Mouse (Mus musculus) midbrain, postnatal 0 days (tissue): Measurements from ENCODE around the gene Amh. TPM values are rescaled to one million over a fixed set of nuclear protein-coding genes. Genes with fewer than 3 reads are reported as not detected.

Source experiments
- ATAC-seq: fragments of 200-750 bp; cut with Nextera tagmentation; 2 replicates; pipeline ENCODE4 v1.8.0; 2017; ENCODE audit warnings: moderate number of reproducible peaks, mild to moderate bottlenecking, moderate TSS enrichment, moderate library complexity; ENCODE audit not compliant: low FRiP score
- DNase-seq: peaks from one replicate; pipeline ENCODE4 v3.0.0-alpha.2; 2015; ENCODE audit warnings: low spot score
- H3K27ac ChIP-seq: fragments of 300-500 bp; sonication (generic); 2 replicates; pipeline ENCODE4 v1.5.1; 2014; ENCODE audit warnings: low read depth, mild to moderate bottlenecking, low read length, mixed read lengths
- H3K27me3 ChIP-seq: fragments of 300-500 bp; sonication (generic); 2 replicates; pipeline ENCODE4 v1.6.1; 2014; ENCODE audit warnings: low read length, control low read depth, mixed read lengths; ENCODE audit not compliant: insufficient read depth
- H3K36me3 ChIP-seq: fragments of 300-500 bp; sonication (generic); 2 replicates; pipeline ENCODE4 v1.6.1; 2014; ENCODE audit warnings: low read length, control low read depth, mixed read lengths; ENCODE audit not compliant: insufficient read depth
- H3K4me1 ChIP-seq: fragments of 300-500 bp; sonication (generic); 2 replicates; pipeline ENCODE4 v1.6.1; 2014; ENCODE audit warnings: mild to moderate bottlenecking, control low read depth, antibody characterized with exemption, low read length, mixed read lengths; ENCODE audit not compliant: insufficient read depth
- H3K4me2 ChIP-seq: fragments of 300-500 bp; sonication (generic); 2 replicates; pipeline ENCODE4 v1.6.1; 2014; ENCODE audit warnings: low read depth, mild to moderate bottlenecking, low read length, mixed read lengths; ENCODE audit not compliant: poor library complexity, severe bottlenecking
- H3K4me3 ChIP-seq: fragments of 300-500 bp; sonication (generic); 2 replicates; pipeline ENCODE4 v1.5.1; 2014; ENCODE audit warnings: low read depth, mild to moderate bottlenecking, low read length, moderate library complexity
- H3K9ac ChIP-seq: fragments of 300-500 bp; sonication (generic); replicated peaks from 2 replicates; pipeline ENCODE4 v1.6.1; 2014; ENCODE audit warnings: mild to moderate bottlenecking, low read length, moderate library complexity, mixed read lengths; ENCODE audit not compliant: poor library complexity, severe bottlenecking
- H3K9me3 ChIP-seq: fragments of 300-500 bp; sonication (generic); 2 replicates; pipeline ENCODE4 v1.6.1; 2016; ENCODE audit warnings: low read length, control low read depth
- CTCF ChIP-seq: IDR thresholded peaks from 2 replicates; pipeline ENCODE4 v1.5.1; 2016; ENCODE audit warnings: antibody characterized with exemption, mild to moderate bottlenecking
- WGBS: fragments of 180-500 bp; shearing (Covaris S2); extraction: QIAGEN DNeasy Blood & Tissue Kit; methylation state at CpG from one replicate; pipeline ENCODE4 v1.1.7; 2014; 5-methylcytosine and 5-hydroxymethylcytosine counted together
- polyA plus RNA-seq: library from polyadenylated mRNA; unstranded; fragments of >200 nt; fragmentation: Nextera tagmentation; extraction: Ambion mirVana; gene quantifications from 2 replicates; pipeline ENCODE4 v1.2.1, GENCODE M21; 2015
- total RNA-seq: library from RNA; depleted of rRNA; stranded (reverse); fragments of >200 nt; gene quantifications from 2 replicates; pipeline ENCODE4 v1.2.3, GENCODE M21; 2014

Amh gene
- total and polyA plus RNA-seq, 2 experiments from 2014 or later = 0.82 TPM; not detected in 1

DNA sequence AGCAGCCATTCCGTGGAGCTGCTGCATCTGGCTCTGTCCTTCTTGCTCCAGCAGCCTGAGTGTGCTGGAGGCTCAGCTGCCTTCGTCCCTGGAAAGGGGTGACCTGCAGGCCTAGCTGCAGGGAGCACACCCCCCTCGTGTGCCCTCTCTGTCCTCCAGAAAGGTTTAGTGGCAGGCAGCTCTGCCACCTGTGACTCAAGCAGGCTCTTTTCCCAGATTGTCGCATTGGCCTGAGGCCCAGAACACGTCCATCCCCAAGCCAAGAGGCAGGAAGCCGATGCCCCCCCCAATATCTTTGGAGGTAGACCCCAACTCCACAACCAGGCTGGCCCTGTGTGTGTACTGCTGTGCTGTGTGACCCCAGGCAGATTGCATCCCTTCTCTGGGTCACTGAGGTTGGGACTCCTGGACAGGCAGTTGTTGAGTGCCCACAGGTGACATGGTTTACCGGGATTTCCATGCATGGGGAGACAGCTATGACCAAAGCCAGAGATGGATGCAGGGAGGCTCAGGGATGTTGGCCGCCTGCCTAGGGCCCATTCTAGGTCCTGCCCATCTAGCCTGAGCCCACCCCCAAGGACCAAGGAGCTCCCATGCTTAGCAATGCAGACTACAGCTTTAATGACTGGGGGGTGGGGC lies 40.1 kb downstream of the Amh start:
- ATAC-seq = no peak
- H3K27ac ChIP-seq = no peak overlapping the region
- no peak for TF ChIP-seq CTCF
- 51% methylated on average over 8 of the region's 8 CpGs for WGBS
- no peak overlapping the region for H3K4me3 ChIP-seq
- DNase-seq = no peak
- H3K4me1 ChIP-seq = no peaks in the 10 kb centered on the region
- H3K4me2 ChIP-seq = no peak overlapping the region
- H3K9ac ChIP-seq = no peak overlapping the region
- no peaks in the 10 kb centered on the region for H3K9me3 ChIP-seq
- H3K36me3 ChIP-seq = 0 out of 2 replicates have a peak, but pooled peaks cover 2% of the 10 kb centered on the region
- peaks cover 7% of the 10 kb centered on the region; the same call in 1 of the 2 replicates for H3K27me3 ChIP-seq

- no peak overlapping the region for H3K9ac ChIP-seq
- H3K36me3 ChIP-seq = 0 out of 2 replicates have a peak, but pooled peaks cover 2% of the 10 kb centered on the region
- no peak overlapping the region for H3K4me2 ChIP-seq
- ATAC-seq (no peak), DNase-seq (no peak)
- H3K4me1 ChIP-seq = no peaks in the 10 kb centered on the region
- no peak overlapping the region for H3K27ac ChIP-seq
- no peaks in the 10 kb centered on the region for H3K9me3 ChIP-seq
- TF ChIP-seq CTCF = no peak
- H3K27me3 ChIP-seq = peaks cover 7% of the 10 kb centered on the region; the same call in 1 of the 2 replicates
- no peak overlapping the region for H3K4me3 ChIP-seq
- WGBS = 80% methylated on average over 12 of the region's 12 CpGs
Measured at GRCm38 (mm10) chr10:80845732-80846131, 40.7 kb downstream of the Amh start.

DNA sequence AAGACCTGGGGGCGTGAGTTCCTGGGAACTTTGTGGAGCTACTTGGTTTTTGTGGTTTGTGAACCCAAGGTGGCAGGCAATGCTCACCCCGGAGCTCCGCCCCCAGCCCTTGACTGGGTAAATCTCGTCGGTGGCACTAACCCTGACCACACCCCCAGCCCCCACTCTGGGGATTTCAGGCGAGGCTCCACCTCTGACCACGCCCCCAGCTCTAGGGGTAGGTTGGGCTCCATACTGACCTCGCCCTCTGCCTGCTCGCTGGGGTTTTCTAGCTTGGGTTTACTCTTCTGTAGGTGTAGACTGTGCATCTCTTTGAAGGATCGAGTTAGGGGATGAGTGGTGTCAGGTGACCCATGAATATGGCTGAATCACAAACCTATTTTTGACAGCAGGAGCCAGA lies 43.5 kb downstream of the Amh start:
- peaks cover 22% of the 10 kb centered on the region for H3K36me3 ChIP-seq
- ATAC-seq = no peak
- no peak overlapping the region for H3K9ac ChIP-seq
- no peaks in the 10 kb centered on the region for H3K4me1 ChIP-seq
- no peak for TF ChIP-seq CTCF
- no peak for DNase-seq
- no peak overlapping the region for H3K4me3 ChIP-seq
- H3K9me3 ChIP-seq = no peaks in the 10 kb centered on the region
- H3K27ac ChIP-seq = no peak overlapping the region
- 0 out of 2 replicates have a peak, but pooled peaks cover 7% of the 10 kb centered on the region for H3K27me3 ChIP-seq
- 18% methylated on average over 10 of the region's 10 CpGs for WGBS
- no peak overlapping the region for H3K4me2 ChIP-seq

DNA sequence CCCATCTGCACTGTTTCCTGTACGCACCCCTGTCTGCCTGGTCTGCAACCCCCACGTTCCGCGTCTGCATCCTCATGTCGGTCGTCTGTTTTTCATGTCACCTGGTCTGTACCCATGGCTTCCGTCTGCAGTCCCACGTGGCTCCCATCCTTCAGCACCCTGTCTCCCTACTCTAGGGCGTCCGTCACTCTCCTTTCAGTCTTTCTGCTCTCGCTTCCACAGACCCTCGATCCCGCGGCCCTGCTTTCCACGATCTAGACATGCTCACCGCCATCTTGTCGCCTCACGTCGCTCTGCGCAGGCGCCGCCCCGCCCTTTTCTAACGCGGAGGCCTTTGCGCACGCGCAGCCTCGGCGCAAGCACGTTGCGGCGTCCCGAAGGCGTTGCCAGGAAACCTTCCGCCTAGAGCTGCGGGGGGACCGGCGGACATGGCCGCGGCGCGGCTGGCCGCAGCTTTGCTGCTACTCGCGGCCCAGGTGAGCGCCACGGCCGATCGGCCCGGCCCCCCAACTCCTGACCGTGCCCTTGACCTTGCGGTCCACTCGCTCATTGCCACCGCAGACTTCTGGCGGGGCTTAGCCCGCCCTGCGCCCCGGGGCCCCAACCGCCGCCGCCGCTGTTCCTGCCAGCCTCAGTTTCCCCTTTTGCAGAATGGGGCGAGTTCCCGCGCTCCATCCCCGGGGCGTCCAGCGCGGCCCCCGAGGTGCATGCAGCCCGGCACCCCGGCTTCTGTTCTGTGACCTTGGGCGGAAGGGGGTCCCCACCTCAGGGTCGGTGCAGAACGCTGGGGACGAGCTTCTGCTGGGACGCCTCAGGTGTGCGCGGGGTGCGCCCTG lies 50.1 kb downstream of the Amh start, which contains the start of the genes Lsm7 and Sppl2b:
TSS of gene Lsm7 (minus strand) at position 297 of the 836 bp plus-strand sequence.
TSS of gene Sppl2b (plus strand) at position 363 of the 836 bp plus-strand sequence.
- Histone ChIP-seq H3K4me2 (peak within 1 kb of the TSS; percentile 95), H3K27me3 (no peaks in the 10 kb centered on the region), H3K9me3 (no peaks in the 10 kb centered on the region), H3K4me1 (peaks cover 19% of the 10 kb centered on the region), H3K9ac (peak within 1 kb of the TSS; percentile 83), H3K27ac (peak within 1 kb of the TSS; percentile 87), H3K4me3 (peak within 1 kb of the TSS; percentile 81), H3K36me3 (peaks cover 20% of the 10 kb centered on the region)
- under 1% methylated on average over 78 of the region's 81 CpGs for WGBS
- peak; percentile 77 for ATAC-seq
- DNase-seq = peak; percentile 96
- TF ChIP-seq CTCF = no peak

- 18% methylated on average over 11 of the region's 11 CpGs for WGBS
Measured at GRCm38 (mm10) chr10:80855749-80856073, 50.7 kb downstream of the Amh start.

GRCm38 (mm10) chr10:80856267-80856666 lies 51.2 kb downstream of the Amh start:
- Histone ChIP-seq H3K4me1 (peaks cover 19% of the 10 kb centered on the region), H3K36me3 (peaks cover 18% of the 10 kb centered on the region), H3K4me2 (peak overlapping the region; percentile 95), H3K27me3 (no peaks in the 10 kb centered on the region), H3K9me3 (no peaks in the 10 kb centered on the region), H3K4me3 (peak overlapping the region; percentile 81), H3K27ac (peak overlapping the region; percentile 43; the same call in 1 of the 2 replicates), H3K9ac (peak overlapping the region; percentile 83)
- 65% methylated on average over 3 of the region's 3 CpGs for WGBS
- peak; percentile 55 for DNase-seq
- peak; percentile 45 for TF ChIP-seq CTCF
- peak; percentile 28; the same call in 1 of the 2 replicates for ATAC-seq

More at GRCm38 (mm10) chr10:80855749-80856073, 50.7 kb downstream of the Amh start:
- DNase-seq (no peak), ATAC-seq (no peak)
- H3K4me2 ChIP-seq = peak overlapping the region; percentile 95
- TF ChIP-seq CTCF = no peak
- H3K36me3 ChIP-seq = peaks cover 20% of the 10 kb centered on the region
- no peaks in the 10 kb centered on the region for H3K27me3 ChIP-seq
- peaks cover 19% of the 10 kb centered on the region for H3K4me1 ChIP-seq
- H3K27ac ChIP-seq = 0 out of 2 replicates have a peak overlapping the region, but pooled peaks have one; percentile 87
- H3K9ac ChIP-seq = peak overlapping the region; percentile 83
- H3K9me3 ChIP-seq = no peaks in the 10 kb centered on the region
- peak overlapping the region; percentile 81 for H3K4me3 ChIP-seq
